In genomic region chr16:17890917-17891566, GRCm38 (mm10) we compare ENCODE assay signal across 8 mouse cellular contexts. TPM values are rescaled to one million over a fixed set of nuclear protein-coding genes. Genes with fewer than 3 reads are reported as not detected.
A peak's percentile ranks its signal among the peaks of the same experiment; 100 is the strongest.
DNase-seq lines count a peak whose midpoint lies in the region; ATAC-seq and TF ChIP-seq lines count a peak whose summit lies in the region.

No protein-coding gene starts in this region.

- WGBS in heart, embryonic 12.5 days = under 1% methylated on average over 44 of the region's 44 CpGs
- WGBS in kidney, embryonic 16.5 days = under 1% methylated on average over 32 of the region's 44 CpGs
- under 1% methylated on average over 44 of the region's 44 CpGs for WGBS in liver, embryonic 12.5 days (ENCODE audit: insufficient replicate concordance)
- under 1% methylated on average over 37 of the region's 44 CpGs for WGBS in stomach, postnatal 0 days

- peaks cover 41% of the 10 kb centered on the region for H3K79me2 ChIP-seq in myocyte (ENCODE audit: control insufficient read depth, insufficient read depth)

- H3K9ac ChIP-seq in heart, embryonic 12.5 days = peak overlapping the region; percentile 94
- peak overlapping the region; percentile 98 for H3K9ac ChIP-seq in kidney, embryonic 16.5 days (replicated peaks; ENCODE audit: low read length)
- H3K9ac ChIP-seq in liver, embryonic 12.5 days = peak overlapping the region; percentile 98
- H3K9ac ChIP-seq in stomach, postnatal 0 days (ENCODE audit: low read length) = peak overlapping the region; percentile 89

- H3K27me3 ChIP-seq in heart, embryonic 12.5 days (replicated peaks) = no peaks in the 10 kb centered on the region
- H3K27me3 ChIP-seq in kidney, embryonic 16.5 days (ENCODE audit: insufficient read depth, low read length) = no peaks in the 10 kb centered on the region
- peaks cover 7% of the 10 kb centered on the region; the same call in 1 of the 2 replicates for H3K27me3 ChIP-seq in liver, embryonic 12.5 days (replicated peaks)
- H3K27me3 ChIP-seq in myocyte (ENCODE audit: control insufficient read depth, insufficient read depth, insufficient read length) = no peaks in the 10 kb centered on the region
- H3K27me3 ChIP-seq in stomach, postnatal 0 days (ENCODE audit: control insufficient read depth, insufficient read depth, low read length) = no peaks in the 10 kb centered on the region

- no peaks in the 10 kb centered on the region for H3K9me3 ChIP-seq in heart, embryonic 12.5 days (replicated peaks)
- H3K9me3 ChIP-seq in kidney, embryonic 16.5 days (ENCODE audit: low read length) = no peaks in the 10 kb centered on the region
- H3K9me3 ChIP-seq in liver, embryonic 12.5 days (replicated peaks) = no peaks in the 10 kb centered on the region
- no peaks in the 10 kb centered on the region for H3K9me3 ChIP-seq in stomach, postnatal 0 days (ENCODE audit: control insufficient read depth, low read length)

- H3K27ac ChIP-seq in heart, embryonic 12.5 days (ENCODE audit: poor library complexity, severe bottlenecking) = peak overlapping the region; percentile 94
- peak overlapping the region; percentile 96 for H3K27ac ChIP-seq in kidney, embryonic 16.5 days (ENCODE audit: low read length)
- peak overlapping the region; percentile 91 for H3K27ac ChIP-seq in liver, embryonic 12.5 days
- H3K27ac ChIP-seq in stomach, postnatal 0 days (replicated peaks) = peak overlapping the region; percentile 93

- peak; percentile 31 for DNase-seq in ES-CJ7 (ENCODE audit: low read depth, low spot score)
- peak; percentile 95 for DNase-seq in brain, adult 2 months (ENCODE audit: low read depth, low spot score)
- DNase-seq in stomach, postnatal 0 days (ENCODE audit: low spot score) = peak; percentile 95

- H3ac ChIP-seq in myocyte (ENCODE audit: control insufficient read depth, insufficient read length) = peak overlapping the region; percentile 58

- peak overlapping the region; percentile 67 for H3K4me3 ChIP-seq in heart, embryonic 12.5 days
- H3K4me3 ChIP-seq in kidney, embryonic 16.5 days (ENCODE audit: low read length) = peak overlapping the region; percentile 96
- H3K4me3 ChIP-seq in liver, embryonic 12.5 days = peak overlapping the region; percentile 93
- peak overlapping the region; percentile 65 for H3K4me3 ChIP-seq in myocyte
- peak overlapping the region; percentile 80 for H3K4me3 ChIP-seq in stomach, postnatal 0 days (ENCODE audit: low read depth, low read length)

- peak; percentile 83 for ATAC-seq in erythroid progenitor cell, adult 5-6 weeks (replicated peaks; ENCODE audit: low FRiP score, poor library complexity, severe bottlenecking)
- peak; percentile 78 for ATAC-seq in heart, embryonic 12.5 days (ENCODE audit: insufficient number of reproducible peaks, low FRiP score)
- ATAC-seq in kidney, embryonic 16.5 days (ENCODE audit: low FRiP score, low TSS enrichment) = peak; percentile 80
- peak; percentile 73 for ATAC-seq in liver, embryonic 12.5 days
- peak; percentile 77 for ATAC-seq in stomach, postnatal 0 days (ENCODE audit: low FRiP score, low TSS enrichment)

- peaks cover 5% of the 10 kb centered on the region for H3K36me3 ChIP-seq in heart, embryonic 12.5 days
- H3K36me3 ChIP-seq in kidney, embryonic 16.5 days (ENCODE audit: insufficient read depth, low read length) = peaks cover 4% of the 10 kb centered on the region; the same call in 1 of the 2 replicates
- peaks cover 7% of the 10 kb centered on the region; the same call in 1 of the 2 replicates for H3K36me3 ChIP-seq in liver, embryonic 12.5 days
- H3K36me3 ChIP-seq in myocyte (ENCODE audit: control insufficient read depth, insufficient read depth) = no peaks in the 10 kb centered on the region
- H3K36me3 ChIP-seq in stomach, postnatal 0 days (ENCODE audit: control insufficient read depth, insufficient read depth, low read length) = no peaks in the 10 kb centered on the region

- peaks cover 20% of the 10 kb centered on the region for H3K4me1 ChIP-seq in heart, embryonic 12.5 days (replicated peaks)
- H3K4me1 ChIP-seq in kidney, embryonic 16.5 days (ENCODE audit: insufficient read depth, low read length) = peaks cover 15% of the 10 kb centered on the region
- peaks cover 25% of the 10 kb centered on the region for H3K4me1 ChIP-seq in liver, embryonic 12.5 days
- H3K4me1 ChIP-seq in stomach, postnatal 0 days (replicated peaks; ENCODE audit: control insufficient read depth, insufficient read depth) = peaks cover 6% of the 10 kb centered on the region; the same call in 1 of the 2 replicates

- peak; percentile 49 for TF ChIP-seq POLR2A in myocyte (IDR thresholded peaks at IDR 0.05; ENCODE audit: insufficient read length, low read depth)

- peak; percentile 1; the same call in 1 of the 2 replicates for TF ChIP-seq CTCF in stomach, postnatal 0 days (IDR thresholded peaks at IDR 0.05; ENCODE audit: low read depth)

- no peak for TF ChIP-seq EP300 in stomach, postnatal 0 days (optimal IDR thresholded peaks at IDR 0.05)

- H3K4me2 ChIP-seq in heart, embryonic 12.5 days = peak overlapping the region; percentile 77
- H3K4me2 ChIP-seq in kidney, embryonic 16.5 days (replicated peaks; ENCODE audit: low read depth, low read length) = peak overlapping the region; percentile 85
- peak overlapping the region; percentile 81 for H3K4me2 ChIP-seq in liver, embryonic 12.5 days
- H3K4me2 ChIP-seq in myocyte (ENCODE audit: low read depth) = peak overlapping the region; percentile 97
- peak overlapping the region; percentile 75 for H3K4me2 ChIP-seq in stomach, postnatal 0 days (replicated peaks; ENCODE audit: low read depth)

TF ChIP-seq in myocyte, 11 proteins besides CTCF, POLR2A, EP300 and RAD21 (continues in another document):
- TF ChIP-seq MYOD1 (IDR thresholded peaks at IDR 0.05; ENCODE audit: control insufficient read depth in 1 of 3, insufficient read length in 2 of 3, low read depth in 2 of 3) (peak in 2 of 3 experiments; percentile 50 to 63), MAX (IDR thresholded peaks at IDR 0.05; ENCODE audit: low read depth) (no peak), TCF3 (IDR thresholded peaks at IDR 0.05; ENCODE audit: insufficient read length, low read depth) (no peak), USF1 (IDR thresholded peaks at IDR 0.05; ENCODE audit: low read depth) (no peak), POLR2AphosphoS2 (IDR thresholded peaks at IDR 0.05; ENCODE audit: insufficient read length, low read depth) (no peak), CEBPB (IDR thresholded peaks at IDR 0.05; ENCODE audit: insufficient read depth, poor library complexity, severe bottlenecking) (no peak), E2F4 (IDR thresholded peaks at IDR 0.05; ENCODE audit: insufficient read depth) (no peak)

RNA-seq across cellular contexts. Expression of gene Gm20518, which starts 0.4 kb away (rescaled TPM):
- total RNA-seq in erythroid progenitor cell, adult 5-6 weeks (2015; ENCODE audit: low replicate concordance) = 1.8 and 2.1 TPM in 2 replicates
- total RNA-seq in erythroid progenitor cell, adult 5-6 weeks (2017; ENCODE audit: low replicate concordance) = 1.0 TPM in 1 of 2 replicates, not detected in the other
- 0.19 and 0.32 TPM in 2 replicates for polyA plus RNA-seq in heart, embryonic 12.5 days (2016; fragmentation: Nextera tagmentation; extraction: Ambion mirVana)
- polyA plus RNA-seq in kidney, embryonic 16.5 days (2015; fragmentation: Nextera tagmentation; extraction: Ambion mirVana) = 2.6 TPM in 2 replicates
- polyA plus RNA-seq in liver, embryonic 12.5 days (2016; fragmentation: Nextera tagmentation; extraction: Ambion mirVana) = not detected in 2 replicates
- 0.08 TPM for polyA plus RNA-seq in myocyte (2012; fragmentation: generic; extraction: Trizol)
- 0.07 TPM in 1 of 2 replicates, not detected in the other for polyA plus RNA-seq in stomach, postnatal 0 days (2015; fragmentation: Nextera tagmentation; extraction: Ambion mirVana)

RNA-seq across cellular contexts. Expression of gene Tssk1, which starts 3.0 kb away (rescaled TPM):
- not detected in 2 replicates for total RNA-seq in erythroid progenitor cell, adult 5-6 weeks (2015; ENCODE audit: low replicate concordance)
- not detected in 2 replicates for total RNA-seq in erythroid progenitor cell, adult 5-6 weeks (2017; ENCODE audit: low replicate concordance)
- polyA plus RNA-seq in heart, embryonic 12.5 days (2016; fragmentation: Nextera tagmentation; extraction: Ambion mirVana) = 0.04 and 0.05 TPM in 2 replicates
- 0.09 TPM in 1 of 2 replicates, not detected in the other for polyA plus RNA-seq in kidney, embryonic 16.5 days (2015; fragmentation: Nextera tagmentation; extraction: Ambion mirVana)
- polyA plus RNA-seq in liver, embryonic 12.5 days (2016; fragmentation: Nextera tagmentation; extraction: Ambion mirVana) = 0.04 TPM in 1 of 2 replicates, not detected in the other
- 0.07 TPM for polyA plus RNA-seq in myocyte (2012; fragmentation: generic; extraction: Trizol)
- polyA plus RNA-seq in stomach, postnatal 0 days (2015; fragmentation: Nextera tagmentation; extraction: Ambion mirVana) = 0.06 and 0.11 TPM in 2 replicates

RNA-seq across cellular contexts. Expression of gene Dgcr2, which starts 7.3 kb away (rescaled TPM):
- total RNA-seq in erythroid progenitor cell, adult 5-6 weeks (2015; ENCODE audit: low replicate concordance) = 21.4 and 38.9 TPM in 2 replicates
- 41.7 and 42.7 TPM in 2 replicates for total RNA-seq in erythroid progenitor cell, adult 5-6 weeks (2017; ENCODE audit: low replicate concordance)
- 54.5 and 56.8 TPM in 2 replicates for polyA plus RNA-seq in heart, embryonic 12.5 days (2016; fragmentation: Nextera tagmentation; extraction: Ambion mirVana)
- polyA plus RNA-seq in kidney, embryonic 16.5 days (2015; fragmentation: Nextera tagmentation; extraction: Ambion mirVana) = 103 and 107 TPM in 2 replicates
- polyA plus RNA-seq in liver, embryonic 12.5 days (2016; fragmentation: Nextera tagmentation; extraction: Ambion mirVana) = 29.7 and 29.9 TPM in 2 replicates
- 42.8 TPM for polyA plus RNA-seq in myocyte (2012; fragmentation: generic; extraction: Trizol)
- polyA plus RNA-seq in stomach, postnatal 0 days (2015; fragmentation: Nextera tagmentation; extraction: Ambion mirVana) = 38.8 and 40.7 TPM in 2 replicates

RNA-seq across cellular contexts. Expression of gene Tssk2, which starts 7.4 kb away (rescaled TPM):
- not detected in 2 replicates for total RNA-seq in erythroid progenitor cell, adult 5-6 weeks (2015; ENCODE audit: low replicate concordance)
- not detected in 2 replicates for total RNA-seq in erythroid progenitor cell, adult 5-6 weeks (2017; ENCODE audit: low replicate concordance)
- not detected in 2 replicates for polyA plus RNA-seq in heart, embryonic 12.5 days (2016; fragmentation: Nextera tagmentation; extraction: Ambion mirVana)
- polyA plus RNA-seq in kidney, embryonic 16.5 days (2015; fragmentation: Nextera tagmentation; extraction: Ambion mirVana) = not detected in 2 replicates
- polyA plus RNA-seq in liver, embryonic 12.5 days (2016; fragmentation: Nextera tagmentation; extraction: Ambion mirVana) = not detected in 2 replicates
- polyA plus RNA-seq in myocyte (2012; fragmentation: generic; extraction: Trizol) = 0.07 TPM
- 0.07 TPM in 1 of 2 replicates, not detected in the other for polyA plus RNA-seq in stomach, postnatal 0 days (2015; fragmentation: Nextera tagmentation; extraction: Ambion mirVana)

RNA-seq across cellular contexts. Expression of gene Ess2, which starts 20.1 kb away (rescaled TPM):
- total RNA-seq in erythroid progenitor cell, adult 5-6 weeks (2015; ENCODE audit: low replicate concordance) = 9.4 and 10.9 TPM in 2 replicates
- 9.6 and 27.5 TPM in 2 replicates for total RNA-seq in erythroid progenitor cell, adult 5-6 weeks (2017; ENCODE audit: low replicate concordance)
- polyA plus RNA-seq in heart, embryonic 12.5 days (2016; fragmentation: Nextera tagmentation; extraction: Ambion mirVana) = 30.2 and 31.6 TPM in 2 replicates
- polyA plus RNA-seq in kidney, embryonic 16.5 days (2015; fragmentation: Nextera tagmentation; extraction: Ambion mirVana) = 40.7 and 44.8 TPM in 2 replicates
- 18.7 and 18.9 TPM in 2 replicates for polyA plus RNA-seq in liver, embryonic 12.5 days (2016; fragmentation: Nextera tagmentation; extraction: Ambion mirVana)
- 17.4 TPM for polyA plus RNA-seq in myocyte (2012; fragmentation: generic; extraction: Trizol)
- 15.6 and 17.0 TPM in 2 replicates for polyA plus RNA-seq in stomach, postnatal 0 days (2015; fragmentation: Nextera tagmentation; extraction: Ambion mirVana)

Comparison
In these comparisons a context has a peak if more than half of its experiments do, and no peak if none do; other contexts are left out.
1. Peak in every context shown above with its lines: DNase-seq, ATAC-seq, H3K4me3 ChIP-seq and H3K27ac ChIP-seq.
2. DNase-seq: peak in every context shown above with its lines; median percentile 95 in brain, adult 2 months; 95 in stomach, postnatal 0 days; 31 in ES-CJ7.